Mouse (Mus musculus): ENCODE data around the gene P3h4. TPM values are rescaled to one million over a fixed set of nuclear protein-coding genes. Genes with fewer than 3 reads are reported as not detected.

P3h4 gene
- total and polyA plus RNA-seq, 3 experiments, result 13.4 to 29.7 (median 16.8) TPM

DNA sequence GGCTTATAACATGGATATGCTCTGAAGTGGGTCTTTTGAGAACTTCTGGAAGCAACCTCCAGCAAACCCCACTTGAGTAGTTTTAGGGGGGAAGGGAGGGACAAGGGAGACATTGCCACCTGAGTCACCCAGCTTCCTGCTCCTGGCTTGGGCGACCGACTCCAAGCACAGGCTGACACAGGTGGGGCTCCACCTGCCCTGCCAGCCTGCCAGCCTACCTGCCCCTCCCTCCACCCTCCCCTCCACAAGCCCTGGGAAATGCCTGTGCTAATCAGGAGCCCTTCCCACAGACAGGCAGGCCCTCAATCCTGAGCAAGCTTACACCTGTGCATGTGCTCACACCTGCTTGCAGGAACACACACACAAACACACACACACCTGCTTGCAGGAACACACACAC, 12.0 kb downstream of the P3h4 start:
- Histone ChIP-seq H3K4me3 (no peak overlapping the region), H3K9ac (ENCODE audit: low read depth, low read length) (peak overlapping the region; percentile 36), H3K4me1 (ENCODE audit: control insufficient read depth, insufficient read depth, low read length) (peaks cover 28% of the 10 kb centered on the region), H3K27ac (peak overlapping the region; percentile 93), H3K79me2 (replicated peaks; ENCODE audit: control insufficient read depth, insufficient read depth, low read length) (no peaks in the 10 kb centered on the region), H3K27me3 (ENCODE audit: control insufficient read depth, insufficient read depth, low read length) (no peaks in the 10 kb centered on the region), H3K36me3 (ENCODE audit: control insufficient read depth, insufficient read depth, low read length) (no peaks in the 10 kb centered on the region)
- WGBS, result 61% methylated on average over 2 of the region's 2 CpGs
- DNase-seq, result no peak
- TF ChIP-seq EP300 (IDR thresholded peaks at IDR 0.05; ENCODE audit: insufficient read depth, low read depth, low read length) (no peak), CTCF (IDR thresholded peaks at IDR 0.05) (no peak), POLR2A (IDR thresholded peaks at IDR 0.05; ENCODE audit: insufficient read depth, low read depth, low read length) (no peak)
- intact Hi-C loops (cut with DNase I), result no loop called here

DNA sequence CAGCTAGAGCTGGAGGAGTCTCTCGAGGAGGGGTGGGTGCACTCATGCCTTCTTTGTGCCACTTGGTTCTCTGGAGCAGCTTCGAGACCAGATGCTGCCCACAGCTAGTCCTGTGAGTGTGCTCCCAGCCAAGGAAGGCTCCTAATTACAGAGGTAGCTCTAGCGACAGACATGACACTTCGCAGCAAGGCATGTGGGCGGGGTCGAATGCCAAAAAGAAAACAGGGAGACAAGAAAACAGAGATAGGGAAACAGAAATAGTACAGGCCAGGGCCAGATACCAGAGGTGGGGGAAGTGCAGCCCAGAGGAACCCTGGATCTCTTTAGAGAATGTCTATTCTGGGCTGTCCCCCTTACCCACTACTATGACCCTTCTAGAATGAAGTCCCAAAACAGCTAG, 12.4 kb downstream of the P3h4 start:
- H3K27ac ChIP-seq, result peak overlapping the region; percentile 93
- peak; percentile 65 for TF ChIP-seq POLR2A (IDR thresholded peaks at IDR 0.05; ENCODE audit: insufficient read depth, low read depth, low read length)
- no peak for TF ChIP-seq CTCF (IDR thresholded peaks at IDR 0.05)
- peak; percentile 75; the same call in 1 of the 2 replicates for TF ChIP-seq EP300 (IDR thresholded peaks at IDR 0.05; ENCODE audit: insufficient read depth, low read depth, low read length)
- DNase-seq, result peak; percentile 62 to 81
- H3K36me3 ChIP-seq (ENCODE audit: control insufficient read depth, insufficient read depth, low read length), result no peaks in the 10 kb centered on the region
- 32% methylated on average over 6 of the region's 6 CpGs for WGBS
- intact Hi-C loops (cut with DNase I), result no loop called here
- no peak overlapping the region for H3K4me3 ChIP-seq
- no peaks in the 10 kb centered on the region for H3K27me3 ChIP-seq (ENCODE audit: control insufficient read depth, insufficient read depth, low read length)
- peaks cover 28% of the 10 kb centered on the region for H3K4me1 ChIP-seq (ENCODE audit: control insufficient read depth, insufficient read depth, low read length)
- no peaks in the 10 kb centered on the region for H3K79me2 ChIP-seq (replicated peaks; ENCODE audit: control insufficient read depth, insufficient read depth, low read length)
- H3K9ac ChIP-seq (ENCODE audit: low read depth, low read length), result peak overlapping the region; percentile 36

DNA sequence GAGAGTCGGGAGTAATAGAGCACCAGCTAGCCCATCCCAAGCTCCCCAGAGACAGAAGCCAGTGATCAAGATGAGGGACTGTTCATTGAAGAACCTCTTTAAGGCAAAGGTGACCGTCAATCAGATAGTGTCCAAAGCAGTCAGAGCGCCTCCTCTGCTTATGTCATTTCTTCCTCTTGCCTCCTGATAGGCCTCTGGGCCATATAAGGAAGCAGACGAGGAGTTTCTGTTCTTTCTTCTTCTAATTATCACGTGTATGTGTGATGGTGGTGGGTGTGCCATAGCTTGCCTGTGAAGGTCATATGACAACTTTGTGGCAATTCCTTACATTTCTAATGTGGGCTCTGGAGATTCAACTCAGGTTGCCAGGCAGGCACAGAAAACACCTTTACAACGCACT, 13.8 kb downstream of the P3h4 start:
- no peaks in the 10 kb centered on the region for H3K36me3 ChIP-seq (ENCODE audit: control insufficient read depth, insufficient read depth, low read length)
- H3K9ac ChIP-seq (ENCODE audit: low read depth, low read length), result no peak overlapping the region
- intact Hi-C loops (cut with DNase I), result no loop called here
- peak overlapping the region; percentile 54 for H3K27ac ChIP-seq
- 64% methylated on average over 6 of the region's 6 CpGs for WGBS
- H3K79me2 ChIP-seq (replicated peaks; ENCODE audit: control insufficient read depth, insufficient read depth, low read length), result no peaks in the 10 kb centered on the region
- TF ChIP-seq EP300 (IDR thresholded peaks at IDR 0.05; ENCODE audit: insufficient read depth, low read depth, low read length), result no peak
- TF ChIP-seq POLR2A (IDR thresholded peaks at IDR 0.05; ENCODE audit: insufficient read depth, low read depth, low read length), result no peak
- no peak for TF ChIP-seq CTCF (IDR thresholded peaks at IDR 0.05)
- H3K4me3 ChIP-seq, result no peak overlapping the region
- no peaks in the 10 kb centered on the region for H3K27me3 ChIP-seq (ENCODE audit: control insufficient read depth, insufficient read depth, low read length)
- peak in 1 of 2 experiments; percentile 21 for DNase-seq
- H3K4me1 ChIP-seq (ENCODE audit: control insufficient read depth, insufficient read depth, low read length), result peaks cover 28% of the 10 kb centered on the region

DNA sequence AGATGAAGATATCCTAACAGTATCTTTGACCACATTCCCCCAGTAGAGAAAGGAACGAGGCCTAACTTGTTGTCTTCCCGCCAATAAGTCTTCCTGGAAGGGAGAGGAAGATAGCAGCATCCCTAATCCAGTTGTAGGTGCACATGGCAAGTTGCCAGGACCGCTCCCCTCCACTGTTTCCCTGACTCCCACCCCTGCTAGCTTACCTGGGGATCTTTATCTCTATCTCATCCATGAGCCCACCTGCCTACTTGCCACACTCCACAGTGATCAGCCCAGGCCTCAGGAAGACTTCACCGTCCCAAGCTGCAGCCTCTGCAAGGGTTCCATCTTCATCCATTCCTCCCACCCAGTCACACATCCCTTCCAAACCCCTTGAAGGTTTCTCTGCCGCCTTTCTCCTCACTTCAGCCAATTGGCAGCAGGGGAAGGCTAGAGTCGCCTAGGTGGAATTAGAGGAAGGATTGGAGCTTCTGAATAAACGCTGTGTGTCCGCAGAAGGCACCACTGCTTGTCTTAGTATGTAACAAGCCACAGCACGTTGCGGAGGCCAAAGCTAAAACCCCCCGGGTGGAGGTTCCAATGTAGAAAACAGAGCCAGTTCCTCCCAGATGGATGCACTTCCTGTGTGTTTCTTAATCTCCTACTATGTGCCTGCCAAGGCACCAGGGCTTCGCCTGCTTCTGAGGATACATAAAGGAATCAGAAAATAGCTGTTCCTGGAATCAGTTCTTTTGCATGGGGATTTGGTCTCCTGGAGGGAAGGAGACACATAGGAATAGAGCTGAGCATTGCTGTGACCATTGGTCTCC, 14.7 kb downstream of the P3h4 start:
- Histone ChIP-seq H3K36me3 (ENCODE audit: control insufficient read depth, insufficient read depth, low read length) (peaks cover under 1% of the 10 kb centered on the region; the same call in 1 of the 2 replicates), H3K27me3 (ENCODE audit: control insufficient read depth, insufficient read depth, low read length) (no peaks in the 10 kb centered on the region), H3K4me1 (ENCODE audit: control insufficient read depth, insufficient read depth, low read length) (peaks cover 30% of the 10 kb centered on the region), H3K9ac (ENCODE audit: low read depth, low read length) (no peak overlapping the region), H3K4me3 (no peak overlapping the region), H3K79me2 (replicated peaks; ENCODE audit: control insufficient read depth, insufficient read depth, low read length) (no peaks in the 10 kb centered on the region), H3K27ac (peak overlapping the region; percentile 54)
- no peak for TF ChIP-seq EP300 (IDR thresholded peaks at IDR 0.05; ENCODE audit: insufficient read depth, low read depth, low read length)
- no peak for TF ChIP-seq CTCF (IDR thresholded peaks at IDR 0.05)
- no peak for TF ChIP-seq POLR2A (IDR thresholded peaks at IDR 0.05; ENCODE audit: insufficient read depth, low read depth, low read length)
- 45% methylated on average over 12 of the region's 12 CpGs for WGBS
- intact Hi-C loops (cut with DNase I), result loop anchor here (5.0 to 10.0 kb wide), 2 partner anchors 565 to 662 kb away; no protein-coding TSS in a partner anchor
- peak in 1 of 2 experiments; percentile 36 for DNase-seq

DNA sequence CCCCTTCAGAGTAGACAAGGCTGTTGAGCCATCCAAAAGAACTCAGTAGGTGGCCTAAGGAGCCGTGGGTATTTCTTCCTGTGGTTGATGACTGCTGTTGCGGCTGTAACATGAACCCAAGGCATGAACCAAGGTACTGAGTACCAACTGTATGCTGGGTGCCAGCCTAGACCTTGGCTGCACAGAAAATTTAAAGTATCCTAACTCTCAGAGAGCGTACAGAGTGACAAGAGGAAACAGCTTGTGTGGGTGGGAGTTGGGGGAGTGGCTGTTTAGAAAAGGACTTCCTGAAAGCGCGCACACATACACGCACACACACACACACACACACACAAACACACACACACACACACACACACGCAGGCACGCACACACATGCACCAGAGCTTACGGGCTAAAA, 15.3 kb downstream of the P3h4 start:
- Histone ChIP-seq H3K4me1 (ENCODE audit: control insufficient read depth, insufficient read depth, low read length) (peaks cover 35% of the 10 kb centered on the region), H3K27ac (peak overlapping the region; percentile 54), H3K9ac (ENCODE audit: low read depth, low read length) (no peak overlapping the region), H3K4me3 (no peak overlapping the region), H3K27me3 (ENCODE audit: control insufficient read depth, insufficient read depth, low read length) (no peaks in the 10 kb centered on the region), H3K79me2 (replicated peaks; ENCODE audit: control insufficient read depth, insufficient read depth, low read length) (no peaks in the 10 kb centered on the region), H3K36me3 (ENCODE audit: control insufficient read depth, insufficient read depth, low read length) (peaks cover 7% of the 10 kb centered on the region)
- intact Hi-C loops (cut with DNase I), result loop anchor here (5.0 to 10.0 kb wide), 2 partner anchors 565 to 663 kb away; no protein-coding TSS in a partner anchor
- 43% methylated on average over 9 of the region's 9 CpGs for WGBS
- peak; percentile 45; the same call in 1 of the 2 replicates for TF ChIP-seq EP300 (IDR thresholded peaks at IDR 0.05; ENCODE audit: insufficient read depth, low read depth, low read length)
- TF ChIP-seq POLR2A (IDR thresholded peaks at IDR 0.05; ENCODE audit: insufficient read depth, low read depth, low read length), result no peak
- no peak for TF ChIP-seq CTCF (IDR thresholded peaks at IDR 0.05)
- no peak for DNase-seq

DNA sequence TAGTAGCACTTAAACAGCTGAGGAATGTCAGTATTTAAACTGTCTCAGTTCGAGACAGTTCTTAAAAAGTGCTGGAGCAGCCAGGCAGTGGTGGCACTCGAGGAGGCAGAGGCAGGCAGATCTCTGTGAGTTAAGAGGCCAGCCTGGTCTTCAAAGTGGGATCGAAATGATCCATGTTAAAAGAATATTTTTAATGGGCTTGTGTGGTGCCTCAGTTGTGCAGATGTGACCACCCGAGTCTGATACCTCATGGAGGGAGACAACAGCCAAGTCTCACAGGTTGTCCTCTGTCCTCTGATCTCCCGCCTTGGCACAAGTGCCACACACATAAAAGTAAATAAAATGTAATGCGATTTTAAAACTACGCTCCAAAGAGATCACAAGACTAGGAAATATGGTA, 16.1 kb downstream of the P3h4 start:
- Histone ChIP-seq H3K9ac (ENCODE audit: low read depth, low read length) (no peak overlapping the region), H3K27ac (peak overlapping the region; percentile 80), H3K27me3 (ENCODE audit: control insufficient read depth, insufficient read depth, low read length) (no peaks in the 10 kb centered on the region), H3K4me3 (no peak overlapping the region), H3K36me3 (ENCODE audit: control insufficient read depth, insufficient read depth, low read length) (peaks cover 11% of the 10 kb centered on the region), H3K79me2 (replicated peaks; ENCODE audit: control insufficient read depth, insufficient read depth, low read length) (no peaks in the 10 kb centered on the region), H3K4me1 (ENCODE audit: control insufficient read depth, insufficient read depth, low read length) (peaks cover 34% of the 10 kb centered on the region)
- DNase-seq, result no peak
- 93% methylated on average over 7 of the region's 7 CpGs for WGBS
- intact Hi-C loops (cut with DNase I), result loop anchor here (5.0 to 10.0 kb wide), 2 partner anchors 566 to 664 kb away; no protein-coding TSS in a partner anchor
- no peak for TF ChIP-seq POLR2A (IDR thresholded peaks at IDR 0.05; ENCODE audit: insufficient read depth, low read depth, low read length)

Data from heart, adult 2 months (tissue).